Comparison of ENCODE assay signal across 8 mouse cellular contexts in the genomic region with DNA sequence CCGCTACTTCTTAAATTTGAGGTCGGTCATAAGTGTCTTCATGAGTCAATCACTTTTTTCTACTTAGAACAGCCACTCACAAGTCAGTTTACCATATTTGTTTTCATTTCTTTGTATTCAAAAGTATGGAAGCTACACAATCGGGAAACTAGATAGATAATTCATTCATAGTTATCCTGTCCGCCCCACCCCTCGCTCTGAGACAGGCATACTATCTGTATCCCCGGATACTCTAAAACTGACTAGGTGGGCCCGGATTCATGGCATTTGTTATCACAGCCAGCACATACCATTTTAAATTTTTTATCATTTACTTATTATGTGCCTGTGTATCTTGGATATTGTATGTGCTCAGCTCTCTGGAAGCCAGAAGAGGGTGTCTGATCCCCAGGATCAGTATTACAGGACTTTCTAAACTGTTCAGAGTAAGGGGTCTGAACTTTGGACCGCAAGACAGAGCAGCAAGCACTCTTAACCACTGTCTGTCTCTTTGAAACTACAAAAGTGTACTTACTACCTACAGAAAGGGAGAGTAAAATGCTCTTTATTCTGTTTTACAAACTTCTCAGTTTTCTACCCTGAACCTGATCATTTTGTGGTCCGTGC. TPM values are rescaled to one million over a fixed set of nuclear protein-coding genes. Genes with fewer than 3 reads are reported as not detected.
DNase-seq lines count a peak whose midpoint lies in the region; TF ChIP-seq lines count a peak whose summit lies in the region.

No protein-coding gene starts in this region.

- TF ChIP-seq POLR2A in heart, adult 2 months (IDR thresholded peaks at IDR 0.05; ENCODE audit: insufficient read depth, low read depth, low read length): no peak
- 0 out of 4 replicates have a peak, but pooled peaks of 1 of the 2 experiments have one; percentile 34 for TF ChIP-seq POLR2A in MEL (IDR thresholded peaks at IDR 0.05; ENCODE audit: control insufficient read depth in 1 of 2, insufficient read depth in 1 of 2, low read depth in 1 of 2, low read length in 2 of 2, poor library complexity in 1 of 2)

- no peak for DNase-seq in heart, adult 2 months
- no peak for DNase-seq in heart, adult 9 months (ENCODE audit: low spot score in 2 of 2)
- peak; percentile 71 for DNase-seq in MEL (ENCODE audit: low read depth, low spot score)
- no peak for DNase-seq in hindbrain, embryonic 10.5 days (ENCODE audit: low spot score)
- DNase-seq in retina, embryonic 14.5 days (ENCODE audit: low spot score): no peak
- no peak for DNase-seq in right cerebral cortex, postnatal 36 days (ENCODE audit: low spot score in 2 of 2)
- DNase-seq in spleen, postnatal 4 days (ENCODE audit: low spot score in 2 of 2): no peak

- WGBS in heart, adult 2 months: 25% methylated on average over 9 of the region's 9 CpGs
- 71% methylated on average over 9 of the region's 9 CpGs for whole genome bisulfite sequencing in hindbrain, embryonic 10.5 days
- WGBS in macrophage (ENCODE audit: missing documents): 60% methylated on average over 9 of the region's 9 CpGs

- peak overlapping the region; percentile 70 for H3K4me3 ChIP-seq in heart, adult 2 months
- H3K4me3 ChIP-seq in MEL (ENCODE audit: control insufficient read depth in 1 of 2, insufficient read depth in 1 of 2, low read depth in 2 of 2, low read length in 2 of 2) (peak overlapping the region; percentile 88), macrophage (ENCODE audit: inconsistent target) (peak overlapping the region; percentile 77)
- H3K4me3 ChIP-seq in hindbrain, embryonic 10.5 days: peak overlapping the region; percentile 73

- no peak for TF ChIP-seq CTCF in heart, adult 2 months (IDR thresholded peaks at IDR 0.05)
- TF ChIP-seq CTCF in MEL (IDR thresholded peaks at IDR 0.05 in 2 of 3, conservative IDR thresholded peaks at IDR 0.05 in 1 of 3; ENCODE audit: control insufficient read depth in 1 of 3, insufficient read depth in 1 of 3, low read depth in 2 of 3, low read length in 3 of 3, poor library complexity in 1 of 3, severe bottlenecking in 1 of 3): peak in 1 of 3 experiments; percentile 21; a peak in 1 of 6 replicates

- peak overlapping the region; percentile 69 for H3K27ac ChIP-seq in heart, adult 2 months
- H3K27ac ChIP-seq in MEL (ENCODE audit: control insufficient read depth, low read depth, low read length) (peak overlapping the region; percentile 96), macrophage (peak overlapping the region; percentile 66)
- H3K27ac ChIP-seq in hindbrain, embryonic 10.5 days: peak overlapping the region; percentile 99

- H3K9me3 ChIP-seq in MEL (replicated peaks; ENCODE audit: insufficient read depth, low read length): no peaks in the 10 kb centered on the region
- no peaks in the 10 kb centered on the region for H3K9me3 ChIP-seq in hindbrain, embryonic 10.5 days

- intact Hi-C loops in heart, adult 2 months (cut with DNase I): loop anchor here (5.0 kb wide), 1 partner anchor 315 kb away; a partner anchor contains a TSS

- TF ChIP-seq RAD21 in MEL (IDR thresholded peaks at IDR 0.05; ENCODE audit: low read depth, low read length): peak; percentile 26

- peaks cover 5% of the 10 kb centered on the region for H3K79me2 ChIP-seq in heart, adult 2 months (replicated peaks; ENCODE audit: control insufficient read depth, insufficient read depth, low read length)
- H3K79me2 ChIP-seq in MEL (ENCODE audit: control insufficient read depth, insufficient read depth, low read length, poor library complexity) (peaks cover 62% of the 10 kb centered on the region), macrophage (ENCODE audit: inconsistent target) (peaks cover 60% of the 10 kb centered on the region)

- H3K9ac ChIP-seq in heart, adult 2 months (ENCODE audit: low read depth, low read length): peak overlapping the region; percentile 25; the same call in 1 of the 2 replicates
- peak overlapping the region; percentile 97 for H3K9ac ChIP-seq in MEL (ENCODE audit: control insufficient read depth, low read depth, low read length, poor library complexity, severe bottlenecking)

- no peak for TF ChIP-seq EP300 in heart, adult 2 months (IDR thresholded peaks at IDR 0.05; ENCODE audit: insufficient read depth, low read depth, low read length)
- TF ChIP-seq EP300 in MEL (IDR thresholded peaks at IDR 0.05; ENCODE audit: low read depth in 1 of 2, low read length in 2 of 2): peak in 1 of 2 experiments; percentile 72; a peak in 2 of 4 replicates

- peaks cover 7% of the 10 kb centered on the region for H3K4me1 ChIP-seq in heart, adult 2 months (ENCODE audit: control insufficient read depth, insufficient read depth, low read length)
- H3K4me1 ChIP-seq in MEL (ENCODE audit: control insufficient read depth in 1 of 2, insufficient read depth in 2 of 2, low read length in 2 of 2): peaks cover 10 to 27% of the 10 kb centered on the region in 2 experiments
- peaks cover 37% of the 10 kb centered on the region for H3K4me1 ChIP-seq in hindbrain, embryonic 10.5 days (replicated peaks)

- peaks cover 15% of the 10 kb centered on the region for H3K36me3 ChIP-seq in heart, adult 2 months (ENCODE audit: control insufficient read depth, insufficient read depth, low read length)
- H3K36me3 ChIP-seq in MEL (ENCODE audit: control insufficient read depth in 1 of 2, insufficient read depth in 2 of 2, low read length in 2 of 2): peaks cover 2 to 57% of the 10 kb centered on the region in 2 experiments; a peak in 3 of 4 replicates
- peaks cover 22% of the 10 kb centered on the region for H3K36me3 ChIP-seq in hindbrain, embryonic 10.5 days
- 0 out of 2 replicates have a peak, but pooled peaks cover 6% of the 10 kb centered on the region for H3K36me3 ChIP-seq in macrophage (ENCODE audit: inconsistent target)

- no peaks in the 10 kb centered on the region for H3K27me3 ChIP-seq in heart, adult 2 months (ENCODE audit: control insufficient read depth, insufficient read depth, low read length)
- H3K27me3 ChIP-seq in MEL (ENCODE audit: control insufficient read depth in 1 of 2, insufficient read depth in 2 of 2, low read length in 2 of 2): no peaks in the 10 kb centered on the region
- H3K27me3 ChIP-seq in hindbrain, embryonic 10.5 days (ENCODE audit: insufficient read depth, poor library complexity, severe bottlenecking): no peaks in the 10 kb centered on the region

TF ChIP-seq in MEL, 35 proteins besides CTCF, POLR2A, EP300 and RAD21 (continues in another document):
- TF ChIP-seq SMC3 (IDR thresholded peaks at IDR 0.05; ENCODE audit: low read depth, low read length) (peak; percentile 28; the same call in 1 of the 2 replicates), SIN3A (IDR thresholded peaks at IDR 0.05; ENCODE audit: low read length) (peak; percentile 47), ETS1 (IDR thresholded peaks at IDR 0.05; ENCODE audit: low read depth, low read length) (0 out of 2 replicates have a peak, but pooled peaks have one; percentile 7), CHD1 (IDR thresholded peaks at IDR 0.05; ENCODE audit: low read depth, low read length) (peak; percentile 13; the same call in 1 of the 2 replicates), MEF2A (IDR thresholded peaks at IDR 0.05; ENCODE audit: extremely low read depth, insufficient replicate concordance, low read depth, low read length, poor library complexity, severe bottlenecking) (no peak), USF1 (IDR thresholded peaks at IDR 0.05; ENCODE audit: low read depth, low read length) (no peak), MAZ (IDR thresholded peaks at IDR 0.05; ENCODE audit: low read depth, low read length) (no peak), NELFE (IDR thresholded peaks at IDR 0.05; ENCODE audit: low read depth, low read length) (no peak), GATA1 (IDR thresholded peaks at IDR 0.05; ENCODE audit: low read depth, low read length) (peak; percentile 67), TCF12 (IDR thresholded peaks at IDR 0.05; ENCODE audit: low read depth, low read length) (peak; percentile 63; the same call in 1 of the 2 replicates)

RNA-seq across cellular contexts. Expression of a gene that starts 2.2 kb away (rescaled TPM):
- 10 to 100 TPM; 20.8 to 23.1 TPM for total RNA-seq in heart, adult 2 months (2021)
- 10.4 and 16.6 TPM in 2 replicates for polyA plus RNA-seq in heart, adult 2 months (2012; rRNA removed)
- total RNA-seq in MEL (2012; rRNA removed): 52.5 and 53.7 TPM in 2 replicates
- polyA plus RNA-seq in MEL (2012; ENCODE audit: insufficient read depth in 1 of 2, insufficient read length in 2 of 2, low read depth in 1 of 2, low replicate concordance in 2 of 2, missing spikeins in 1 of 2) (100 to 1,000 TPM in 1 of 2 experiments, 10 to 100 TPM in 1; 46.1 to 507 TPM), macrophage (2018) (20.9 to 27.9 TPM (median 25.2 TPM) in 3 replicates)
- polyA plus RNA-seq in hindbrain, embryonic 10.5 days (2016; fragmentation: Nextera tagmentation; extraction: Ambion mirVana): 41.3 and 54.3 TPM in 2 replicates
- 100 to 1,000 TPM in 17 of 26 experiments, 10 to 100 TPM in 9; 58.2 to 223 (median 117) TPM for total RNA-seq in macrophage (2018; cell fraction: chromatin; rRNA removed)
- total RNA-seq in macrophage (2018; cell fraction: cytosol; rRNA removed): 10 to 100 TPM; 16.4 to 39.8 (median 27.7) TPM
- total RNA-seq in macrophage (2018; cell fraction: nucleus; rRNA removed): 100 to 1,000 TPM in 8 of 26 experiments, 10 to 100 TPM in 18; 41.1 to 163 (median 73.0) TPM

RNA-seq across cellular contexts. Expression of a gene that starts 51.2 kb away (rescaled TPM):
- total RNA-seq in heart, adult 2 months (2021): 10 to 100 TPM; 23.1 to 24.3 TPM
- 9.0 and 19.6 TPM in 2 replicates for polyA plus RNA-seq in heart, adult 2 months (2012; rRNA removed)
- 31.0 and 34.1 TPM in 2 replicates for total RNA-seq in MEL (2012; rRNA removed)
- polyA plus RNA-seq in MEL (2012; ENCODE audit: insufficient read depth in 1 of 2, insufficient read length in 2 of 2, low read depth in 1 of 2, low replicate concordance in 2 of 2, missing spikeins in 1 of 2) (10 to 100 TPM in 1 of 2 experiments, not detected in 1; 32.3 TPM), macrophage (2018) (23.2 to 27.4 TPM (median 24.0 TPM) in 3 replicates)
- polyA plus RNA-seq in hindbrain, embryonic 10.5 days (2016; fragmentation: Nextera tagmentation; extraction: Ambion mirVana): 49.5 and 53.8 TPM in 2 replicates
- total RNA-seq in macrophage (2018; cell fraction: chromatin; rRNA removed): 100 to 1,000 TPM in 23 of 26 experiments, 10 to 100 TPM in 3; 65.0 to 266 (median 161) TPM
- total RNA-seq in macrophage (2018; cell fraction: cytosol; rRNA removed): 10 to 100 TPM; 18.6 to 35.8 (median 27.7) TPM
- total RNA-seq in macrophage (2018; cell fraction: nucleus; rRNA removed): 100 to 1,000 TPM in 9 of 26 experiments, 10 to 100 TPM in 17; 38.0 to 158 (median 79.9) TPM

RNA-seq across cellular contexts. Expression of a gene that starts 57.2 kb away (rescaled TPM):
- 10 to 100 TPM; 11.0 to 12.6 TPM for total RNA-seq in heart, adult 2 months (2021)
- 4.2 and 10.2 TPM in 2 replicates for polyA plus RNA-seq in heart, adult 2 months (2012; rRNA removed)
- total RNA-seq in MEL (2012; rRNA removed): 10.4 and 14.2 TPM in 2 replicates
- 10 to 100 TPM in 1 of 2 experiments, not detected in 1; 16.2 TPM for polyA plus RNA-seq in MEL (2012; ENCODE audit: insufficient read depth in 1 of 2, insufficient read length in 2 of 2, low read depth in 1 of 2, low replicate concordance in 2 of 2, missing spikeins in 1 of 2)
- polyA plus RNA-seq in hindbrain, embryonic 10.5 days (2016; fragmentation: Nextera tagmentation; extraction: Ambion mirVana): 16.4 and 16.9 TPM in 2 replicates
- total RNA-seq in macrophage (2018; cell fraction: chromatin; rRNA removed): 100 to 1,000 TPM in 1 of 26 experiments, 10 to 100 TPM in 25; 21.3 to 104 (median 32.1) TPM
- total RNA-seq in macrophage (2018; cell fraction: cytosol; rRNA removed): 1 to 10 TPM; 2.0 to 7.4 (median 4.4) TPM
- 10 to 100 TPM in 24 of 26 experiments, 1 to 10 TPM in 2; 9.4 to 49.4 (median 18.4) TPM for total RNA-seq in macrophage (2018; cell fraction: nucleus; rRNA removed)
- polyA plus RNA-seq in macrophage (2018): 3.8 to 4.6 TPM (median 4.2 TPM) in 3 replicates
